Mouse (Mus musculus): ENCODE data around the gene Mdga1. TPM values are rescaled to one million over a fixed set of nuclear protein-coding genes. Genes with fewer than 3 reads are reported as not detected.
A peak's percentile ranks its signal among the peaks of the same experiment; 100 is the strongest.

Mdga1 gene
- polyA plus RNA-seq, 1 experiment from 2014 or later = 2.1 TPM

- 12% methylated on average over 18 of the region's 27 CpGs for WGBS
- H3K4me1 ChIP-seq (ENCODE audit: control insufficient read depth, insufficient read depth, low read length) = peaks cover 3% of the 10 kb centered on the region; the same call in 1 of the 2 replicates
- no peak overlapping the region for H3K4me2 ChIP-seq (ENCODE audit: low read depth, low read length)
- DNase-seq (ENCODE audit: low spot score) (no peak), ATAC-seq (replicated peaks; ENCODE audit: insufficient number of reproducible peaks, low FRiP score, low TSS enrichment, low read depth) (no peak)
- H3K9ac ChIP-seq (replicated peaks; ENCODE audit: low read length) = no peak overlapping the region; the same call in 1 of the 2 replicates
- H3K27me3 ChIP-seq (ENCODE audit: control insufficient read depth, insufficient read depth, low read length) = no peaks in the 10 kb centered on the region
- H3K27ac ChIP-seq (replicated peaks; ENCODE audit: low read depth, low read length) = no peak overlapping the region
- H3K9me3 ChIP-seq (replicated peaks; ENCODE audit: control insufficient read depth, low read length) = no peaks in the 10 kb centered on the region
- H3K36me3 ChIP-seq (replicated peaks; ENCODE audit: control insufficient read depth, insufficient read depth, low read depth, low read length) = no peaks in the 10 kb centered on the region
- H3K4me3 ChIP-seq (ENCODE audit: low read depth, low read length) = no peak overlapping the region
Measured at GRCm38 (mm10) chr17:29874082-29874679, 95.7 kb downstream of the Mdga1 start.

GRCm38 (mm10) chr17:29873580-29874015 lies 96.3 kb downstream of the Mdga1 start:
- Histone ChIP-seq H3K9ac (replicated peaks; ENCODE audit: low read length) (no peak overlapping the region), H3K4me1 (ENCODE audit: control insufficient read depth, insufficient read depth, low read length) (peaks cover 3% of the 10 kb centered on the region; the same call in 1 of the 2 replicates), H3K27ac (replicated peaks; ENCODE audit: low read depth, low read length) (no peak overlapping the region), H3K36me3 (replicated peaks; ENCODE audit: control insufficient read depth, insufficient read depth, low read depth, low read length) (no peaks in the 10 kb centered on the region), H3K4me2 (ENCODE audit: low read depth, low read length) (no peak overlapping the region), H3K9me3 (replicated peaks; ENCODE audit: control insufficient read depth, low read length) (no peaks in the 10 kb centered on the region), H3K27me3 (ENCODE audit: control insufficient read depth, insufficient read depth, low read length) (no peaks in the 10 kb centered on the region), H3K4me3 (ENCODE audit: low read depth, low read length) (no peak overlapping the region)
- DNase-seq (ENCODE audit: low spot score) = no peak
- ATAC-seq (replicated peaks; ENCODE audit: insufficient number of reproducible peaks, low FRiP score, low TSS enrichment, low read depth) = no peak
- 69% methylated on average over 7 of the region's 7 CpGs for WGBS

- H3K27me3 ChIP-seq (ENCODE audit: control insufficient read depth, insufficient read depth, low read length) = no peaks in the 10 kb centered on the region
- H3K4me3 ChIP-seq (ENCODE audit: low read depth, low read length) = no peak overlapping the region
- H3K36me3 ChIP-seq (replicated peaks; ENCODE audit: control insufficient read depth, insufficient read depth, low read depth, low read length) = no peaks in the 10 kb centered on the region; the same call in 1 of the 2 replicates
- no peaks in the 10 kb centered on the region for H3K9me3 ChIP-seq (replicated peaks; ENCODE audit: control insufficient read depth, low read length)
- ATAC-seq (replicated peaks; ENCODE audit: insufficient number of reproducible peaks, low FRiP score, low TSS enrichment, low read depth) = no peak
- no peak for DNase-seq (ENCODE audit: low spot score)
- H3K4me2 ChIP-seq (ENCODE audit: low read depth, low read length) = no peak overlapping the region
- H3K4me1 ChIP-seq (ENCODE audit: control insufficient read depth, insufficient read depth, low read length) = peaks cover 3% of the 10 kb centered on the region; the same call in 1 of the 2 replicates
- no peak overlapping the region for H3K9ac ChIP-seq (replicated peaks; ENCODE audit: low read length)
- no peak overlapping the region for H3K27ac ChIP-seq (replicated peaks; ENCODE audit: low read depth, low read length)
- 74% methylated on average over 12 of the region's 12 CpGs for WGBS
Measured at GRCm38 (mm10) chr17:29870316-29870715, 99.6 kb downstream of the Mdga1 start.

- H3K9ac ChIP-seq (replicated peaks; ENCODE audit: low read length) = no peak overlapping the region
- H3K9me3 ChIP-seq (replicated peaks; ENCODE audit: control insufficient read depth, low read length) = no peaks in the 10 kb centered on the region
- no peaks in the 10 kb centered on the region for H3K27me3 ChIP-seq (ENCODE audit: control insufficient read depth, insufficient read depth, low read length)
- 69% methylated on average over 6 of the region's 6 CpGs for WGBS
- DNase-seq (ENCODE audit: low spot score) = no peak
- no peak overlapping the region for H3K4me2 ChIP-seq (ENCODE audit: low read depth, low read length)
- H3K27ac ChIP-seq (replicated peaks; ENCODE audit: low read depth, low read length) = no peak overlapping the region
- H3K36me3 ChIP-seq (replicated peaks; ENCODE audit: control insufficient read depth, insufficient read depth, low read depth, low read length) = no peaks in the 10 kb centered on the region; the same call in 1 of the 2 replicates
- H3K4me1 ChIP-seq (ENCODE audit: control insufficient read depth, insufficient read depth, low read length) = no peaks in the 10 kb centered on the region
- ATAC-seq (replicated peaks; ENCODE audit: insufficient number of reproducible peaks, low FRiP score, low TSS enrichment, low read depth) = no peak
- no peak overlapping the region for H3K4me3 ChIP-seq (ENCODE audit: low read depth, low read length)
Measured at GRCm38 (mm10) chr17:29865914-29866313, 104.0 kb downstream of the Mdga1 start.

- ATAC-seq (replicated peaks; ENCODE audit: insufficient number of reproducible peaks, low FRiP score, low TSS enrichment, low read depth) (no peak), DNase-seq (ENCODE audit: low spot score) (no peak)
- Histone ChIP-seq H3K4me2 (ENCODE audit: low read depth, low read length) (no peak overlapping the region), H3K27me3 (ENCODE audit: control insufficient read depth, insufficient read depth, low read length) (no peaks in the 10 kb centered on the region), H3K4me1 (ENCODE audit: control insufficient read depth, insufficient read depth, low read length) (no peaks in the 10 kb centered on the region), H3K4me3 (ENCODE audit: low read depth, low read length) (no peak overlapping the region), H3K27ac (replicated peaks; ENCODE audit: low read depth, low read length) (no peak overlapping the region), H3K9me3 (replicated peaks; ENCODE audit: control insufficient read depth, low read length) (no peaks in the 10 kb centered on the region), H3K9ac (replicated peaks; ENCODE audit: low read length) (no peak overlapping the region), H3K36me3 (replicated peaks; ENCODE audit: control insufficient read depth, insufficient read depth, low read depth, low read length) (no peaks in the 10 kb centered on the region; the same call in 1 of the 2 replicates)
- 63% methylated on average over 7 of the region's 7 CpGs for WGBS
Measured at GRCm38 (mm10) chr17:29864440-29864839, 105.4 kb downstream of the Mdga1 start.

DNA sequence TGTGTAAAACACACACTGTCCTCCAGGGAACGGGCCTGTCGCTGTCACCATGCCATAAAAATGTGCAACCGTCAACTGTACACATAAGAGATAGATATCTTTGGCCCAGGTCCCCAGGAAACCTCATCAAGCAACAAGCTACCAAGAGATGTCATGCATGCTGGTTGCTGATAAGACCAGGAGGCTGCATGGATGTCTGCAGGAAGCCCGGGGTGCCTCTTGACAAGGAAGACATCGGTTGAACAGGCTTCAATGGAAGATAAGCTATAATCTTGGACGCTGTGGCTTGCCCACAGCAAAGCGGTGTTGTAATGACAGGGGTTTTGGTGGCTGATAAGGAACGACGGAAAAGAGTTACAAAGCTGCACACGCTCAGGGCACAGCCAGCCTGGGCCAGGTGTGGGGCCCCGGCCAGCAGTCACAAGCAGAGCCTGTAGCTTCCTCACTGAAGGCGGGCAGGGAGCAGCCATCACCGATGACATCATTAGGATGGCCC lies 110.1 kb downstream of the Mdga1 start:
- Histone ChIP-seq H3K27ac (replicated peaks; ENCODE audit: low read depth, low read length) (no peak overlapping the region), H3K4me2 (ENCODE audit: low read depth, low read length) (no peak overlapping the region), H3K36me3 (replicated peaks; ENCODE audit: control insufficient read depth, insufficient read depth, low read depth, low read length) (no peaks in the 10 kb centered on the region), H3K27me3 (ENCODE audit: control insufficient read depth, insufficient read depth, low read length) (no peaks in the 10 kb centered on the region), H3K9ac (replicated peaks; ENCODE audit: low read length) (no peak overlapping the region), H3K9me3 (replicated peaks; ENCODE audit: control insufficient read depth, low read length) (no peaks in the 10 kb centered on the region), H3K4me1 (ENCODE audit: control insufficient read depth, insufficient read depth, low read length) (no peaks in the 10 kb centered on the region), H3K4me3 (ENCODE audit: low read depth, low read length) (no peak overlapping the region)
- DNase-seq (ENCODE audit: low spot score) (no peak), ATAC-seq (replicated peaks; ENCODE audit: insufficient number of reproducible peaks, low FRiP score, low TSS enrichment, low read depth) (no peak)
- 88% methylated on average over 13 of the region's 13 CpGs for WGBS

- 0 out of 2 replicates have a peak, but pooled peaks have one; percentile 44 for ATAC-seq (replicated peaks; ENCODE audit: insufficient number of reproducible peaks, low FRiP score, low TSS enrichment, low read depth)
- no peak overlapping the region for H3K4me2 ChIP-seq (ENCODE audit: low read depth, low read length)
- no peaks in the 10 kb centered on the region for H3K9me3 ChIP-seq (replicated peaks; ENCODE audit: control insufficient read depth, low read length)
- H3K4me3 ChIP-seq (ENCODE audit: low read depth, low read length) = no peak overlapping the region
- no peaks in the 10 kb centered on the region for H3K4me1 ChIP-seq (ENCODE audit: control insufficient read depth, insufficient read depth, low read length)
- H3K27ac ChIP-seq (replicated peaks; ENCODE audit: low read depth, low read length) = no peak overlapping the region
- H3K27me3 ChIP-seq (ENCODE audit: control insufficient read depth, insufficient read depth, low read length) = no peaks in the 10 kb centered on the region
- no peak overlapping the region for H3K9ac ChIP-seq (replicated peaks; ENCODE audit: low read length)
- peak; percentile 47 for DNase-seq (ENCODE audit: low spot score)
- no peaks in the 10 kb centered on the region for H3K36me3 ChIP-seq (replicated peaks; ENCODE audit: control insufficient read depth, insufficient read depth, low read depth, low read length)
- 87% methylated on average over 3 of the region's 3 CpGs for WGBS
Measured at GRCm38 (mm10) chr17:29858764-29859163, 111.1 kb downstream of the Mdga1 start.

GRCm38 (mm10) chr17:29855702-29856580 lies 113.9 kb downstream of the Mdga1 start:
- Histone ChIP-seq H3K4me1 (ENCODE audit: control insufficient read depth, insufficient read depth, low read length) (no peaks in the 10 kb centered on the region), H3K36me3 (replicated peaks; ENCODE audit: control insufficient read depth, insufficient read depth, low read depth, low read length) (no peaks in the 10 kb centered on the region), H3K9me3 (replicated peaks; ENCODE audit: control insufficient read depth, low read length) (no peaks in the 10 kb centered on the region), H3K4me2 (ENCODE audit: low read depth, low read length) (no peak overlapping the region), H3K27ac (replicated peaks; ENCODE audit: low read depth, low read length) (no peak overlapping the region), H3K9ac (replicated peaks; ENCODE audit: low read length) (no peak overlapping the region), H3K27me3 (ENCODE audit: control insufficient read depth, insufficient read depth, low read length) (no peaks in the 10 kb centered on the region), H3K4me3 (ENCODE audit: low read depth, low read length) (no peak overlapping the region)
- DNase-seq (ENCODE audit: low spot score) (no peak), ATAC-seq (replicated peaks; ENCODE audit: insufficient number of reproducible peaks, low FRiP score, low TSS enrichment, low read depth) (no peak)
- 65% methylated on average over 18 of the region's 18 CpGs for WGBS
